Mouse (Mus musculus): ENCODE data around the gene 4930447C04Rik.

DNA sequence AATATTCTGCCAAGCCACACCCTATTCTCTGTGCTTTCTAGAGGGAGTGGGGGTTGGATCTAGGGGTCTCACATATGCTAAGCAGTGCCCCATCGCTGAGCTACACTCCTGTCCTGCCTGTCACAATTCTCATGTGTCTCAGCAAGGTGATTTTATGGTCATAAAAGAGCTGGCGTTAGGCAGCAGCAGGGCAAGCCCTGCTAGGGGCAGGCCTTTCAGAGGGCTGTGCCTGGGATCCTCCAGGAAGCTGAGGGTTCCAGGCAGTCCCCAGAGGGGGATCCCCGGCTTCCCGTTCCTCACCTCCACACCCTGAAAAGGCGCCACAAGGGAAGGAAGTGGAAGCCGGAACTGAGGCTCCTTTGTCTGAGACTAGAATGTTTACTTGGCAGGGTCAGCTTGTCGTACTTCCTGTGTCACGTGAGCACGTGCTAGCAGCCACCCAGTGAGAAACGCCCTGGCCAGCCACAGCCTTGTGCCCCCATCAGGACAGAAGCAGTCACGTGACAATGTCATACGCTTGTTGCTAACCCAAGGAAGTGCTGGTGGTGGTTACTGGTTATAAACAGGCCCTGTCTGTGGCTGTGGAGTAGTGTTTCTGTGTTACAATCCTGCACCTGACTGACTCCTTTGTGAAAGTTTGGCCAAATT lies 96.5 kb downstream of the 4930447C04Rik start:
- peak; percentile 11 for TF ChIP-seq CTCF (IDR thresholded peaks at IDR 0.05)
- TF ChIP-seq EP300 (IDR thresholded peaks at IDR 0.05) = peak; percentile 99
